Mouse (Mus musculus) kidney, embryonic 16.5 days (tissue): ENCODE measurements around the gene Bcap29. TPM values are rescaled to one million over a fixed set of nuclear protein-coding genes. Genes with fewer than 3 reads are reported as not detected.
"Not testable (repeated sequence)": the region's sequence is repeated elsewhere in the genome, so short reads cannot be mapped to it uniquely, and the experiment has no call there.

Source experiments
- ATAC-seq: fragments of 200-750 bp; cut with Nextera tagmentation; 2 replicates; pipeline ENCODE4 v1.8.0; 2017; ENCODE audit warnings: moderate TSS enrichment; ENCODE audit not compliant: low FRiP score, low TSS enrichment
- H3K27ac ChIP-seq: fragments of 300-500 bp; sonication (generic); 2 replicates; pipeline ENCODE4 v1.5.1; 2014; ENCODE audit warnings: low read length
- H3K27me3 ChIP-seq: fragments of 300-500 bp; sonication (generic); 2 replicates; pipeline ENCODE4 v1.6.1; 2014; ENCODE audit warnings: low read length, control low read depth, mixed read lengths; ENCODE audit not compliant: insufficient read depth
- H3K36me3 ChIP-seq: fragments of 300-500 bp; sonication (generic); 2 replicates; pipeline ENCODE4 v1.6.1; 2014; ENCODE audit warnings: low read length, control low read depth, mixed read lengths; ENCODE audit not compliant: insufficient read depth
- H3K4me1 ChIP-seq: fragments of 300-500 bp; sonication (generic); 2 replicates; pipeline ENCODE4 v1.6.1; 2014; ENCODE audit warnings: low read length, control low read depth, mixed read lengths; ENCODE audit not compliant: insufficient read depth
- H3K4me2 ChIP-seq: fragments of 300-500 bp; sonication (generic); replicated peaks from 2 replicates; pipeline ENCODE4 v1.6.1; 2014; ENCODE audit warnings: low read depth, low read length
- H3K4me3 ChIP-seq: fragments of 300-500 bp; sonication (generic); 2 replicates; pipeline ENCODE4 v1.5.1; 2014; ENCODE audit warnings: mild to moderate bottlenecking, low read length
- H3K9ac ChIP-seq: fragments of 300-500 bp; sonication (generic); replicated peaks from 2 replicates; pipeline ENCODE4 v1.6.1; 2014; ENCODE audit warnings: low read length
- H3K9me3 ChIP-seq: fragments of 300-500 bp; sonication (generic); 2 replicates; pipeline ENCODE4 v1.6.1; 2016; ENCODE audit warnings: low read length, control low read depth
- WGBS: fragments of 180-500 bp; shearing (Covaris S2); extraction: QIAGEN DNeasy Blood & Tissue Kit; methylation state at CpG from one replicate; pipeline ENCODE4 v1.1.7; 2014; 5-methylcytosine and 5-hydroxymethylcytosine counted together
- polyA plus RNA-seq: library from polyadenylated mRNA; unstranded; fragments of >200 nt; fragmentation: Nextera tagmentation; extraction: Ambion mirVana; gene quantifications from 2 replicates; pipeline ENCODE4 v1.2.1, GENCODE M21; 2015

Gene Bcap29
- polyA plus RNA-seq, 1 experiment from 2014 or later = 25.7 TPM

DNA sequence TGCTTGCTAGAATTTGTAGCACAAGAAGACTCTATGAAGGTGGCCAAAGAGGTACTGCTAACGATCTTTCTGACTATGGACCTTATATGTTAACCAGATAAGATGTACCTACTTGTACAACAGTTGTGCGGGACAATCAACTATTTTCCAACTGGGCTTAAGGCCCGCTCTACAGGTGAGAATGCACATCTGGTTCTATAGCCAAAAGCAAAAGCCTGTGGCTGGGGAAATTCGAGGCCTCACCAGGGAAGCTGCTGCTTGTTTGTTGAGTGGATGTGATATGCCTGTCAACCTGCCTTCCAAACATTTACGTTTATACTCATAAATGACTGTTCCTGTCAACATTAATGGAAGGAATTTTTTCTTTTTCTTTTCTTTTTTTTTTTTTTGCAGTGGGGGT lies 52.4 kb downstream of the Bcap29 start:
- no peak overlapping the region for H3K4me3 ChIP-seq
- no peaks in the 10 kb centered on the region for H3K4me1 ChIP-seq
- no peaks in the 10 kb centered on the region for H3K36me3 ChIP-seq
- H3K9ac ChIP-seq = no peak overlapping the region
- H3K27ac ChIP-seq = no peak overlapping the region
- H3K4me2 ChIP-seq = no peak overlapping the region
- WGBS = 85% methylated on average over 5 of the region's 5 CpGs
- no peaks in the 10 kb centered on the region for H3K27me3 ChIP-seq
- ATAC-seq = no peak
- H3K9me3 ChIP-seq = no peaks in the 10 kb centered on the region

GRCm38 (mm10) chr12:31581319-31581810 lies 53.1 kb downstream of the Bcap29 start:
- WGBS = 83% methylated on average over 7 of the region's 7 CpGs
- H3K27me3 ChIP-seq = no peaks in the 10 kb centered on the region
- H3K36me3 ChIP-seq = no peaks in the 10 kb centered on the region
- H3K9me3 ChIP-seq = no peaks in the 10 kb centered on the region
- H3K4me1 ChIP-seq = no peaks in the 10 kb centered on the region
- H3K9ac ChIP-seq = no peak overlapping the region
- no peak overlapping the region for H3K4me2 ChIP-seq
- no peak for ATAC-seq
- H3K4me3 ChIP-seq = no peak overlapping the region
- no peak overlapping the region for H3K27ac ChIP-seq

- ATAC-seq = no peak
- no peaks in the 10 kb centered on the region for H3K27me3 ChIP-seq
- H3K9ac ChIP-seq = no peak overlapping the region
- WGBS = 88% methylated on average over 5 of the region's 5 CpGs
- H3K4me2 ChIP-seq = no peak overlapping the region
- no peaks in the 10 kb centered on the region for H3K36me3 ChIP-seq
- H3K9me3 ChIP-seq = no peaks in the 10 kb centered on the region
- H3K4me1 ChIP-seq = no peaks in the 10 kb centered on the region
- H3K27ac ChIP-seq = no peak overlapping the region
- no peak overlapping the region for H3K4me3 ChIP-seq
These were observed 53.7 kb downstream of the Bcap29 start for GRCm38 (mm10) chr12:31580634-31581318.

GRCm38 (mm10) chr12:31578691-31579476 lies 55.6 kb downstream of the Bcap29 start:
- no peak overlapping the region for H3K4me2 ChIP-seq
- no peak overlapping the region for H3K4me3 ChIP-seq
- no peaks in the 10 kb centered on the region for H3K27me3 ChIP-seq
- H3K36me3 ChIP-seq = no peaks in the 10 kb centered on the region
- WGBS = 89% methylated on average over 8 of the region's 8 CpGs
- no peaks in the 10 kb centered on the region for H3K4me1 ChIP-seq
- no peak overlapping the region for H3K27ac ChIP-seq
- H3K9ac ChIP-seq = no peak overlapping the region
- no peak for ATAC-seq
- H3K9me3 ChIP-seq = no peaks in the 10 kb centered on the region

- Histone ChIP-seq H3K9me3 (no peaks in the 10 kb centered on the region), H3K27me3 (no peaks in the 10 kb centered on the region), H3K9ac (no peak overlapping the region), H3K27ac (no peak overlapping the region), H3K4me3 (no peak overlapping the region), H3K4me2 (no peak overlapping the region), H3K36me3 (no peaks in the 10 kb centered on the region), H3K4me1 (no peaks in the 10 kb centered on the region)
- ATAC-seq = no peak
- 89% methylated on average over 5 of the region's 5 CpGs for WGBS
These were observed 60.0 kb downstream of the Bcap29 start for GRCm38 (mm10) chr12:31574506-31574905.

- no peak overlapping the region for H3K4me3 ChIP-seq
- 0 out of 2 replicates have a peak, but pooled peaks cover 4% of the 10 kb centered on the region for H3K4me1 ChIP-seq
- no peak overlapping the region for H3K9ac ChIP-seq
- ATAC-seq = no peak
- no peaks in the 10 kb centered on the region; the same call in 1 of the 2 replicates for H3K27me3 ChIP-seq
- no peak overlapping the region for H3K4me2 ChIP-seq
- no peaks in the 10 kb centered on the region for H3K36me3 ChIP-seq
- WGBS = 64% methylated on average over 2 of the region's 2 CpGs
- no peaks in the 10 kb centered on the region for H3K9me3 ChIP-seq
- H3K27ac ChIP-seq = no peak overlapping the region
These were observed 64.7 kb downstream of the Bcap29 start for GRCm38 (mm10) chr12:31569784-31570183.

GRCm38 (mm10) chr12:31568661-31569060 lies 65.8 kb downstream of the Bcap29 start:
- Histone ChIP-seq H3K4me1 (0 out of 2 replicates have a peak, but pooled peaks cover 4% of the 10 kb centered on the region), H3K27ac (no peak overlapping the region), H3K36me3 (no peaks in the 10 kb centered on the region), H3K4me3 (no peak overlapping the region), H3K9me3 (no peaks in the 10 kb centered on the region), H3K4me2 (no peak overlapping the region), H3K9ac (no peak overlapping the region), H3K27me3 (no peaks in the 10 kb centered on the region; the same call in 1 of the 2 replicates)
- ATAC-seq = no peak

DNA sequence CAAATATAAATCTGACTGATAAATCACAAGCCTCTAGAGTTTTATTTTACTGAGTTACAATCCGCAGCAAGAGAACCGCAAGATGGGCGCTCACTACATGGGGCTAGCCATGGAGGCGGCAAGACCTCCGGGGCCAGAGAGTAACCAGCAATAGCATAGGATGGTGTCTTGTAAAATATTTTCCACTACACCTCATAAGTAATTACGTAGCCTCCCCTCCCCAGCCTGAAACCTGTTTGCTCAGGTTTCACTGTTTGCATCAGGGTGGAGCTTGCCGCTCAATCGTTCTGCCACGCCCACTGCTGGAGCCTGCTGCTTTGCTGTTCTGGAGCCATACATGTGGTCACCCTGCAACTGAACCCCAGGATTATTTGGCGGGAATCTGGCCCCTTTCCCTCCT lies 66.9 kb downstream of the Bcap29 start:
- H3K27me3 ChIP-seq, H3K27ac ChIP-seq, H3K36me3 ChIP-seq, H3K4me1 ChIP-seq, H3K9me3 ChIP-seq, H3K9ac ChIP-seq: not testable (repeated sequence)
- Histone ChIP-seq H3K4me3 (peak overlapping the region; percentile 22), H3K4me2 (peak overlapping the region; percentile 44)
- peak; percentile 31; the same call in 1 of the 2 replicates for ATAC-seq
- WGBS = 18% methylated on average over 10 of the region's 10 CpGs

- no peaks in the 10 kb centered on the region for H3K36me3 ChIP-seq
- ATAC-seq = no peak
- H3K27ac ChIP-seq = no peak overlapping the region
- 65% methylated on average over 5 of the region's 5 CpGs for WGBS
- no peak overlapping the region for H3K4me3 ChIP-seq
- peaks cover 49% of the 10 kb centered on the region for H3K27me3 ChIP-seq
- H3K9me3 ChIP-seq = no peaks in the 10 kb centered on the region
- H3K4me2 ChIP-seq = no peak overlapping the region
- H3K9ac ChIP-seq = no peak overlapping the region
- 0 out of 2 replicates have a peak, but pooled peaks cover 5% of the 10 kb centered on the region for H3K4me1 ChIP-seq
These were observed 73.7 kb downstream of the Bcap29 start for GRCm38 (mm10) chr12:31560712-31561111.

- Histone ChIP-seq H3K9me3 (no peaks in the 10 kb centered on the region), H3K4me1 (0 out of 2 replicates have a peak, but pooled peaks cover 5% of the 10 kb centered on the region), H3K27me3 (peaks cover 53% of the 10 kb centered on the region), H3K27ac (no peak overlapping the region), H3K36me3 (no peaks in the 10 kb centered on the region), H3K9ac (no peak overlapping the region), H3K4me2 (peak overlapping the region; percentile 91), H3K4me3 (peak overlapping the region; percentile 54; the same call in 1 of the 2 replicates)
- 14% methylated on average over 5 of the region's 5 CpGs for WGBS
- ATAC-seq = no peak
These were observed 74.5 kb downstream of the Bcap29 start for GRCm38 (mm10) chr12:31560002-31560401.
